Mouse (Mus musculus): Measurements from ENCODE around the gene Taf8. TPM values are rescaled to one million over a fixed set of nuclear protein-coding genes. Genes with fewer than 3 reads are reported as not detected.

Gene Taf8
- polyA plus RNA-seq, 1 experiment from 2014 or later: 35.1 TPM

GRCm38 (mm10) chr17:47452886-47453285 lies 49.2 kb downstream of the Taf8 start:
- H3K36me3 ChIP-seq (ENCODE audit: insufficient read depth, low read length): no peaks in the 10 kb centered on the region
- WGBS: 25% methylated on average over 7 of the region's 7 CpGs
- peak overlapping the region; percentile 76 for H3K27ac ChIP-seq (ENCODE audit: low read length)
- H3K4me2 ChIP-seq (replicated peaks; ENCODE audit: low read depth, low read length): no peak overlapping the region
- peaks cover 57% of the 10 kb centered on the region for H3K4me1 ChIP-seq (ENCODE audit: insufficient read depth, low read length)
- H3K9me3 ChIP-seq (ENCODE audit: low read length): no peaks in the 10 kb centered on the region
- no peak overlapping the region for H3K4me3 ChIP-seq (ENCODE audit: low read length)
- peak; percentile 47 for ATAC-seq (ENCODE audit: low FRiP score, low TSS enrichment)
- H3K9ac ChIP-seq (replicated peaks; ENCODE audit: low read length): no peak overlapping the region
- H3K27me3 ChIP-seq (ENCODE audit: insufficient read depth, low read length): no peaks in the 10 kb centered on the region

DNA sequence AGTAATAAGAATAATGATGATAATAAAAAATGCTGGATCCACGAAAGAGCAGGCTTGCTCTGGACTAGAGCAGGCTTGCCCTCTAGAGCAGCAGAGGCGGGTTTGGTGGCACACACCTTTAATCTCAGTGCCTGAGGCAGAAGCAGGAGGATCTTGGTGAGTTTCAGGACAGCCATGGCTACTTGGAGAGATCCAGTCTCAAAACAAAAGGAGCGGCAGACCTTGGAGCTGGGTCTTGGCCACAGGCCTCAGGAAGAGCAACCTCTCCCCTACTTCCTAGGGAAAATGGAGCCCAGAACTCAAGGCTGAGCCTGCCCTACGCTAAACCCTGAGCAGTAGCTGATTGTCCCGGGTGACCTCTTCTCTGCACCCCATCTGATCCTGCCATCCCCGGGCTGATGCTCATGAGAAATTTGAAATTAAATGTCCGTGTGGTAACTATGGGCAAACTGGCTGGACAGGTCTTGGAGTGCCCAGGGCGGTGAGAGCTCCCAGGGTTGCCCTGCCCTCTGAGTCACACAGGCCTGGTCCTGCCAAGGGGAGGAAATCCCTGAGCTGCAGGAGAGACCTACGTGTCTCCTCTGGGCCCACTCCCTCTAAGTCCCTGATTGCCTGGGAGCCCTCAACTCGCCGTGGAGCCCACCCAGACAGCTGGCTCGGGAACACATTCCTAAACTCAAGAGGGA lies 51.1 kb downstream of the Taf8 start:
- WGBS: 63% methylated on average over 12 of the region's 12 CpGs
- Histone ChIP-seq H3K36me3 (ENCODE audit: insufficient read depth, low read length) (no peaks in the 10 kb centered on the region), H3K4me3 (ENCODE audit: low read length) (no peak overlapping the region), H3K27me3 (ENCODE audit: insufficient read depth, low read length) (no peaks in the 10 kb centered on the region), H3K9ac (replicated peaks; ENCODE audit: low read length) (0 out of 2 replicates have a peak overlapping the region, but pooled peaks have one; percentile 8), H3K27ac (ENCODE audit: low read length) (peak overlapping the region; percentile 77), H3K9me3 (ENCODE audit: low read length) (no peaks in the 10 kb centered on the region), H3K4me2 (replicated peaks; ENCODE audit: low read depth, low read length) (no peak overlapping the region), H3K4me1 (ENCODE audit: insufficient read depth, low read length) (peaks cover 61% of the 10 kb centered on the region)
- ATAC-seq (ENCODE audit: low FRiP score, low TSS enrichment): peak; percentile 49; the same call in 1 of the 2 replicates

- peak; percentile 46 for ATAC-seq (ENCODE audit: low FRiP score, low TSS enrichment)
- 37% methylated on average over 7 of the region's 7 CpGs for WGBS
- H3K4me1 ChIP-seq (ENCODE audit: insufficient read depth, low read length): peaks cover 61% of the 10 kb centered on the region
Measured at GRCm38 (mm10) chr17:47450239-47450638, 51.9 kb downstream of the Taf8 start.

GRCm38 (mm10) chr17:47449432-47449831 lies 52.7 kb downstream of the Taf8 start:
- ATAC-seq (ENCODE audit: low FRiP score, low TSS enrichment): no peak

More at GRCm38 (mm10) chr17:47450239-47450638, 51.9 kb downstream of the Taf8 start:
- Histone ChIP-seq H3K9me3 (ENCODE audit: low read length) (no peaks in the 10 kb centered on the region), H3K27ac (ENCODE audit: low read length) (peak overlapping the region; percentile 74), H3K27me3 (ENCODE audit: insufficient read depth, low read length) (no peaks in the 10 kb centered on the region), H3K36me3 (ENCODE audit: insufficient read depth, low read length) (no peaks in the 10 kb centered on the region), H3K9ac (replicated peaks; ENCODE audit: low read length) (no peak overlapping the region), H3K4me2 (replicated peaks; ENCODE audit: low read depth, low read length) (no peak overlapping the region), H3K4me3 (ENCODE audit: low read length) (no peak overlapping the region)

GRCm38 (mm10) chr17:47448523-47449372 lies 53.3 kb downstream of the Taf8 start:
- peak; percentile 53 for ATAC-seq (ENCODE audit: low FRiP score, low TSS enrichment)
- no peak overlapping the region for H3K4me2 ChIP-seq (replicated peaks; ENCODE audit: low read depth, low read length)

More at GRCm38 (mm10) chr17:47449432-47449831, 52.7 kb downstream of the Taf8 start:
- H3K36me3 ChIP-seq (ENCODE audit: insufficient read depth, low read length): no peaks in the 10 kb centered on the region
- H3K9me3 ChIP-seq (ENCODE audit: low read length): no peaks in the 10 kb centered on the region
- no peak overlapping the region for H3K4me2 ChIP-seq (replicated peaks; ENCODE audit: low read depth, low read length)
- H3K27ac ChIP-seq (ENCODE audit: low read length): peak overlapping the region; percentile 19
- H3K4me1 ChIP-seq (ENCODE audit: insufficient read depth, low read length): peaks cover 56% of the 10 kb centered on the region
- 46% methylated on average over 5 of the region's 5 CpGs for WGBS
- H3K27me3 ChIP-seq (ENCODE audit: insufficient read depth, low read length): no peaks in the 10 kb centered on the region
- H3K9ac ChIP-seq (replicated peaks; ENCODE audit: low read length): peak overlapping the region; percentile 48
- no peak overlapping the region for H3K4me3 ChIP-seq (ENCODE audit: low read length)

DNA sequence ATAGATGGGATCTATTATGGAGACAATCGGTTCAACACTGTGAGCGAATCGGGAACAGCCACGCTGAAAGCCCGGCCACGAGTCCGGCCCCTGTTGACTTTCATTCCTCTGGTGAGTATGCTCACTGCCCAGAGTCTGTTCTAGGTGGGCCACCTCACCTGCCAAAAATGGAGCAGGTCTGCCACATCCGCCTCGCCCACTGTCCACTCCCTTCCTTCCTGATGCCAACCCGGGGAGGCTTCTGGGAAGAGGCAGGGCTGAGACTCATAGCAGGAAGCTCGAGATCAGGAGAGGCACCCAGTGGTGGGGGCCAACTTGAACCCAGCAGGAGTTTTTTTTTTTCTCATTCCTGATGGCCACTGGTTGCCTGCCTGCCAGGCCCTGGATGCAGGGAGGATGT lies 55.5 kb downstream of the Taf8 start:
- no peaks in the 10 kb centered on the region for H3K27me3 ChIP-seq (ENCODE audit: insufficient read depth, low read length)
- H3K4me3 ChIP-seq (ENCODE audit: low read length): no peak overlapping the region
- peaks cover 41% of the 10 kb centered on the region for H3K4me1 ChIP-seq (ENCODE audit: insufficient read depth, low read length)
- no peak overlapping the region for H3K9ac ChIP-seq (replicated peaks; ENCODE audit: low read length)
- WGBS: 94% methylated on average over 11 of the region's 11 CpGs
- no peak overlapping the region for H3K27ac ChIP-seq (ENCODE audit: low read length)
- no peaks in the 10 kb centered on the region for H3K9me3 ChIP-seq (ENCODE audit: low read length)
- H3K36me3 ChIP-seq (ENCODE audit: insufficient read depth, low read length): no peaks in the 10 kb centered on the region
- no peak for ATAC-seq (ENCODE audit: low FRiP score, low TSS enrichment)
- H3K4me2 ChIP-seq (replicated peaks; ENCODE audit: low read depth, low read length): no peak overlapping the region

More at GRCm38 (mm10) chr17:47448523-47449372, 53.3 kb downstream of the Taf8 start:
- Histone ChIP-seq H3K4me3 (ENCODE audit: low read length) (no peak overlapping the region), H3K9ac (replicated peaks; ENCODE audit: low read length) (peak overlapping the region; percentile 48), H3K27me3 (ENCODE audit: insufficient read depth, low read length) (no peaks in the 10 kb centered on the region), H3K27ac (ENCODE audit: low read length) (peak overlapping the region; percentile 19), H3K9me3 (ENCODE audit: low read length) (no peaks in the 10 kb centered on the region), H3K4me1 (ENCODE audit: insufficient read depth, low read length) (peaks cover 54% of the 10 kb centered on the region), H3K36me3 (ENCODE audit: insufficient read depth, low read length) (no peaks in the 10 kb centered on the region)
- WGBS: 22% methylated on average over 8 of the region's 8 CpGs

DNA sequence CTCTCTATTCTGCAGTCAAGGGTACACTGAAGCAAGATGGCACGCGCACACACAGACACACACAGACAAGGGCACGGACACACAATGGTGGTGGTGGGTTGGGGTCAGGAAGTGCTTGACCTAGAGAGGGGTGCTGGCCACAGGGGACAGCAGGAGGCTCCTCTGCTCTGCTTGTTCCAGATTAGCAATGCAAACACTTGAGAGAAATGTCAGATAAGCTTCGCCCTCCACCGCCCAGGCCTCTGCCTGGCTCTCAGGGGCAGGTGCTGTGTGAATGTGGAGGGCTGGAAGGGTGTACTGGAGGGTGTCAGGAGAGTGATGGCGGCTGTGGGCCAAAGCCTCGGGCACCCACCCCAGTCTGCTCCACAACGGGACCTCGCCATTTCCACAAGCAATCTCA lies 56.1 kb downstream of the Taf8 start:
- Histone ChIP-seq H3K4me1 (ENCODE audit: insufficient read depth, low read length) (peaks cover 40% of the 10 kb centered on the region), H3K36me3 (ENCODE audit: insufficient read depth, low read length) (no peaks in the 10 kb centered on the region), H3K9ac (replicated peaks; ENCODE audit: low read length) (no peak overlapping the region), H3K4me3 (ENCODE audit: low read length) (no peak overlapping the region), H3K4me2 (replicated peaks; ENCODE audit: low read depth, low read length) (no peak overlapping the region), H3K27ac (ENCODE audit: low read length) (no peak overlapping the region), H3K9me3 (ENCODE audit: low read length) (no peaks in the 10 kb centered on the region), H3K27me3 (ENCODE audit: insufficient read depth, low read length) (no peaks in the 10 kb centered on the region)
- ATAC-seq (ENCODE audit: low FRiP score, low TSS enrichment): no peak
- 76% methylated on average over 9 of the region's 9 CpGs for WGBS

DNA sequence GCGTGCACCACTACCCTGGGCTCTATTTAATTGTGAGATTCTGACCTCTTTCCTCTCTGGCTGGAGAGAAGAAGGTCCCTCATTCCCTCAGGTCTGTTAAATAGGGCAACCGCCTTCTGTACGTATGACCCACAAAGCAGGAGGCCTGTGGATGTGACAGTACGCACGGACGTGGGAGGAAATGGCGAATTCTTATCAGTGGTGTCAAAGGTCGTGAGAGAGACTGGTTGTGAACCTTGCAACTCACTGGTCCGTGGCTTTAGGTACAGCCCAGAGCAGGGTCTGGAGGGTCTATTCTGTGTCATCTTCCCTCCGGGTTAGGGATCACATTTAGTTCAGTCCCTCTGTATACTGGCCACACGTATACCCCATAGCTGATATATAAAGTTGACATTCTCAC lies 56.6 kb downstream of the Taf8 start:
- Histone ChIP-seq H3K4me3 (ENCODE audit: low read length) (no peak overlapping the region), H3K4me2 (replicated peaks; ENCODE audit: low read depth, low read length) (no peak overlapping the region), H3K27ac (ENCODE audit: low read length) (no peak overlapping the region), H3K4me1 (ENCODE audit: insufficient read depth, low read length) (peaks cover 40% of the 10 kb centered on the region), H3K36me3 (ENCODE audit: insufficient read depth, low read length) (no peaks in the 10 kb centered on the region), H3K27me3 (ENCODE audit: insufficient read depth, low read length) (no peaks in the 10 kb centered on the region), H3K9ac (replicated peaks; ENCODE audit: low read length) (no peak overlapping the region), H3K9me3 (ENCODE audit: low read length) (no peaks in the 10 kb centered on the region)
- 72% methylated on average over 11 of the region's 11 CpGs for WGBS
- no peak for ATAC-seq (ENCODE audit: low FRiP score, low TSS enrichment)

DNA sequence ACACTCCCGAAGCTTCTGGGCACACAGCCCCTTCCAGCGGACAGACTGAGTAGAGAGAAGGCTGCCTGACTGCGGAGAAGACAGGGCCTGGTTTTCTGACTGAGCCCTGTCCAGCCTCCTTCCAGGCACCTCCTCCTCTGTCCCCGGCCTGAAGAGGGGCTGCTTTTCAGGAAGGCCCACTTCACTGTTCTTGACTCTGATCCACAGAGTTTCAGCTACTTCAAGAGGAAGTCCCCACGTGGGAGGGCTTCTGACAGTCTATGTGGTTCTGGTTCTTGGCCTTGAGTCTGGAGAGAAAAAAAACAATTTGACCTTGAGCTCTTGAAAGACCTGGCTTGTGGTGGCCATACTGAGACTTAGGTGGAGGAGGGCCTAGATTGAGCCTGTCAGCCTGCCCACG lies 58.0 kb downstream of the Taf8 start:
- no peak overlapping the region for H3K4me3 ChIP-seq (ENCODE audit: low read length)
- H3K9ac ChIP-seq (replicated peaks; ENCODE audit: low read length): 0 out of 2 replicates have a peak overlapping the region, but pooled peaks have one; percentile 1
- H3K4me2 ChIP-seq (replicated peaks; ENCODE audit: low read depth, low read length): no peak overlapping the region
- no peaks in the 10 kb centered on the region for H3K9me3 ChIP-seq (ENCODE audit: low read length)
- H3K4me1 ChIP-seq (ENCODE audit: insufficient read depth, low read length): peaks cover 40% of the 10 kb centered on the region
- no peaks in the 10 kb centered on the region; the same call in 1 of the 2 replicates for H3K27me3 ChIP-seq (ENCODE audit: insufficient read depth, low read length)
- H3K27ac ChIP-seq (ENCODE audit: low read length): no peak overlapping the region; the same call in 1 of the 2 replicates
- WGBS: 53% methylated on average over 6 of the region's 6 CpGs
- no peaks in the 10 kb centered on the region for H3K36me3 ChIP-seq (ENCODE audit: insufficient read depth, low read length)
- no peak for ATAC-seq (ENCODE audit: low FRiP score, low TSS enrichment)

All from kidney, embryonic 16.5 days (tissue).